Mouse (Mus musculus) E14TG2a.4 (cell line): ENCODE measurements around the gene Btbd10.

Experiments
- CTCF ChIP-seq: conservative IDR thresholded peaks from 2 replicates; pipeline ENCODE4 v1.5.1; 2014; ENCODE audit warnings: low read length
- NANOG ChIP-seq: IDR thresholded peaks from 2 replicates; pipeline ENCODE4 v1.6.1; 2014; ENCODE audit warnings: borderline replicate concordance, low read length, mixed read lengths
- POU5F1 ChIP-seq: IDR thresholded peaks from 2 replicates; pipeline ENCODE4 v1.6.1; 2014; ENCODE audit warnings: low read length, borderline replicate concordance

DNA sequence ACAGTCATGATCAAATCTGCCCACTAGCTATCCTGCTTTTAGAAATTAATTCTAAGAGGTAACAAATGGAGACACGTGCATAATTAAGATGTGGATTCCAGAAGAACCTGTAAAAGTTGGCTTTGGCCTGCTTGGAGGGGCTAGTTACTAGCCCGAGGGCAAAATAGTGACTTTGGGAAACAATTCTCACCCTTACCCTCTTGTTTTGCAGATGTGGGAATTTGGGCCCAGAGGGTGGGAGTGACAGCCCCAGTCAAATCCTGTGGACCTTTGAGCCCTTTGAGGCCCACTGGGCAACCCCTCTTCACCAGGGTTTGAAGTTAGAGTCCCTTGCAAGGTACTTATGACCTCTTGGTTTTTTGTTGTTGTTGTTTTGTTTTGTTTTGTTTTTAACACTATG lies 89.9 kb downstream of the Btbd10 start:
- TF ChIP-seq NANOG, result no peak
- TF ChIP-seq CTCF, result no peak
- no peak for TF ChIP-seq POU5F1
